Mouse (Mus musculus) heart, embryonic 11.5 days (tissue): ENCODE measurements around the gene 4931406P16Rik. TPM values are rescaled to one million over a fixed set of nuclear protein-coding genes. Genes with fewer than 3 reads are reported as not detected.

ENCODE experiments used
- ATAC-seq: fragments of 200-750 bp; cut with Nextera tagmentation; replicated peaks from 2 replicates; pipeline ENCODE4 v1.8.0; 2017; ENCODE audit warnings: moderate library complexity; ENCODE audit not compliant: insufficient number of reproducible peaks, low FRiP score, low TSS enrichment
- H3K27ac ChIP-seq: fragments of 300-500 bp; sonication (generic); 2 replicates; pipeline ENCODE4 v1.5.1; 2014; ENCODE audit warnings: mild to moderate bottlenecking, low read depth, low read length
- H3K27me3 ChIP-seq: fragments of 300-500 bp; sonication (generic); 2 replicates; pipeline ENCODE4 v1.6.1; 2014; ENCODE audit warnings: mild to moderate bottlenecking, low read length, mixed read lengths; ENCODE audit not compliant: control insufficient read depth, insufficient read depth
- H3K36me3 ChIP-seq: fragments of 300-500 bp; sonication (generic); 2 replicates; pipeline ENCODE4 v1.6.1; 2014; ENCODE audit warnings: mild to moderate bottlenecking, low read length, moderate library complexity, mixed read lengths; ENCODE audit not compliant: control insufficient read depth, insufficient read depth
- H3K4me1 ChIP-seq: fragments of 300-500 bp; sonication (generic); 2 replicates; pipeline ENCODE4 v1.6.1; 2014; ENCODE audit warnings: low read length; ENCODE audit not compliant: control insufficient read depth, insufficient read depth
- H3K4me2 ChIP-seq: fragments of 300-500 bp; sonication (generic); 2 replicates; pipeline ENCODE4 v1.6.1; 2014; ENCODE audit warnings: mild to moderate bottlenecking, moderate library complexity
- H3K4me3 ChIP-seq: fragments of 300-500 bp; sonication (generic); 2 replicates; pipeline ENCODE4 v1.5.1; 2014; ENCODE audit warnings: low read depth, low read length
- H3K9ac ChIP-seq: fragments of 300-500 bp; sonication (generic); 2 replicates; pipeline ENCODE4 v1.6.1; 2014; ENCODE audit warnings: mild to moderate bottlenecking, low read depth, low read length, moderate library complexity
- H3K9me3 ChIP-seq: fragments of 300-500 bp; sonication (generic); replicated peaks from 2 replicates; pipeline ENCODE4 v1.6.1; 2016; ENCODE audit warnings: low read length; ENCODE audit not compliant: control insufficient read depth
- WGBS: fragments of 180-500 bp; shearing (Covaris S2); extraction: QIAGEN DNeasy Blood & Tissue Kit; methylation state at CpG from one replicate; pipeline ENCODE4 v1.1.7; 2014; ENCODE audit not compliant: insufficient replicate concordance; 5-methylcytosine and 5-hydroxymethylcytosine counted together
- polyA plus RNA-seq: library from polyadenylated mRNA; unstranded; fragments of >200 nt; fragmentation: Nextera tagmentation; extraction: Ambion mirVana; gene quantifications from 2 replicates; pipeline ENCODE4 v1.2.1, GENCODE M21; 2014

4931406P16Rik gene
- polyA plus RNA-seq, 1 experiment from 2014 or later: 56.2 TPM

GRCm38 (mm10) chr7:34302651-34303050 is 10.7 kb downstream of the 4931406P16Rik start:
- Histone ChIP-seq H3K27me3 (no peaks in the 10 kb centered on the region), H3K27ac (peak overlapping the region; percentile 87), H3K4me1 (peaks cover 30% of the 10 kb centered on the region), H3K4me3 (no peak overlapping the region), H3K4me2 (no peak overlapping the region), H3K9ac (no peak overlapping the region), H3K36me3 (no peaks in the 10 kb centered on the region), H3K9me3 (no peaks in the 10 kb centered on the region)
- 62% methylated on average over 1 of the region's 1 CpGs for WGBS
- no peak for ATAC-seq

- no peak overlapping the region for H3K4me3 ChIP-seq
- H3K4me1 ChIP-seq: peaks cover 30% of the 10 kb centered on the region
- H3K9me3 ChIP-seq: no peaks in the 10 kb centered on the region
- no peak overlapping the region for H3K4me2 ChIP-seq
- WGBS: 68% methylated on average over 3 of the region's 3 CpGs
- no peak overlapping the region for H3K9ac ChIP-seq
- H3K27ac ChIP-seq: peak overlapping the region; percentile 87
- no peaks in the 10 kb centered on the region for H3K27me3 ChIP-seq
- no peaks in the 10 kb centered on the region for H3K36me3 ChIP-seq
- 0 out of 2 replicates have a peak, but pooled peaks have one; percentile 41 for ATAC-seq
These were observed 11.4 kb downstream of the 4931406P16Rik start for GRCm38 (mm10) chr7:34301952-34302351.

- Histone ChIP-seq H3K4me3 (no peak overlapping the region), H3K9ac (no peak overlapping the region), H3K36me3 (no peaks in the 10 kb centered on the region), H3K9me3 (no peaks in the 10 kb centered on the region), H3K4me2 (no peak overlapping the region), H3K27ac (no peak overlapping the region), H3K4me1 (peaks cover 16% of the 10 kb centered on the region), H3K27me3 (no peaks in the 10 kb centered on the region)
- 76% methylated on average over 2 of the region's 2 CpGs for WGBS
- ATAC-seq: no peak
These were observed 14.5 kb downstream of the 4931406P16Rik start for GRCm38 (mm10) chr7:34298818-34299217.

- Histone ChIP-seq H3K36me3 (no peaks in the 10 kb centered on the region), H3K9ac (no peak overlapping the region), H3K4me2 (no peak overlapping the region), H3K9me3 (no peaks in the 10 kb centered on the region), H3K4me1 (peaks cover 14% of the 10 kb centered on the region), H3K27me3 (no peaks in the 10 kb centered on the region), H3K27ac (no peak overlapping the region; the same call in 1 of the 2 replicates), H3K4me3 (no peak overlapping the region)
- no peak for ATAC-seq
- 79% methylated on average over 3 of the region's 3 CpGs for WGBS
These were observed 17.2 kb downstream of the 4931406P16Rik start for GRCm38 (mm10) chr7:34296124-34296523.

GRCm38 (mm10) chr7:34292633-34293032 is 20.7 kb downstream of the 4931406P16Rik start:
- no peak overlapping the region for H3K4me3 ChIP-seq
- no peak overlapping the region for H3K9ac ChIP-seq
- whole genome bisulfite sequencing: 90% methylated on average over 2 of the region's 2 CpGs
- H3K36me3 ChIP-seq: no peaks in the 10 kb centered on the region
- peaks cover 8% of the 10 kb centered on the region for H3K4me1 ChIP-seq
- H3K9me3 ChIP-seq: no peaks in the 10 kb centered on the region
- no peak for ATAC-seq
- H3K27ac ChIP-seq: no peak overlapping the region
- H3K4me2 ChIP-seq: no peak overlapping the region
- no peaks in the 10 kb centered on the region for H3K27me3 ChIP-seq

GRCm38 (mm10) chr7:34291265-34291664 is 22.1 kb downstream of the 4931406P16Rik start:
- Histone ChIP-seq H3K9ac (0 out of 2 replicates have a peak overlapping the region, but pooled peaks have one; percentile 28), H3K4me2 (no peak overlapping the region), H3K4me3 (no peak overlapping the region), H3K9me3 (no peaks in the 10 kb centered on the region), H3K27me3 (no peaks in the 10 kb centered on the region), H3K4me1 (peaks cover 8% of the 10 kb centered on the region), H3K36me3 (no peaks in the 10 kb centered on the region), H3K27ac (peak overlapping the region; percentile 36)
- ATAC-seq: no peak
- 58% methylated on average over 1 of the region's 1 CpGs for WGBS

GRCm38 (mm10) chr7:34290450-34291151 is 22.8 kb downstream of the 4931406P16Rik start:
- Histone ChIP-seq H3K36me3 (no peaks in the 10 kb centered on the region), H3K9ac (0 out of 2 replicates have a peak overlapping the region, but pooled peaks have one; percentile 28), H3K4me2 (no peak overlapping the region), H3K9me3 (no peaks in the 10 kb centered on the region), H3K27ac (peak overlapping the region; percentile 36), H3K27me3 (no peaks in the 10 kb centered on the region), H3K4me3 (no peak overlapping the region), H3K4me1 (peaks cover 4% of the 10 kb centered on the region)
- ATAC-seq: no peak

- no peak overlapping the region for H3K27ac ChIP-seq
- peaks cover 3% of the 10 kb centered on the region; the same call in 1 of the 2 replicates for H3K36me3 ChIP-seq
- no peak overlapping the region for H3K4me3 ChIP-seq
- WGBS: 95% methylated on average over 2 of the region's 2 CpGs
- H3K9me3 ChIP-seq: no peaks in the 10 kb centered on the region
- H3K4me2 ChIP-seq: no peak overlapping the region
- ATAC-seq: no peak
- no peak overlapping the region for H3K9ac ChIP-seq
- no peaks in the 10 kb centered on the region for H3K27me3 ChIP-seq
- peaks cover 1% of the 10 kb centered on the region; the same call in 1 of the 2 replicates for H3K4me1 ChIP-seq
These were observed 35.7 kb downstream of the 4931406P16Rik start for GRCm38 (mm10) chr7:34277656-34278055.

- ATAC-seq: no peak
- H3K27me3 ChIP-seq: no peaks in the 10 kb centered on the region
- H3K36me3 ChIP-seq: peaks cover 3% of the 10 kb centered on the region; the same call in 1 of the 2 replicates
- WGBS: 88% methylated on average over 3 of the region's 3 CpGs
- no peak overlapping the region for H3K27ac ChIP-seq
- H3K4me2 ChIP-seq: no peak overlapping the region
- no peak overlapping the region for H3K4me3 ChIP-seq
- no peak overlapping the region for H3K9ac ChIP-seq
- H3K4me1 ChIP-seq: peaks cover 4% of the 10 kb centered on the region; the same call in 1 of the 2 replicates
- no peaks in the 10 kb centered on the region for H3K9me3 ChIP-seq
These were observed 37.3 kb downstream of the 4931406P16Rik start for GRCm38 (mm10) chr7:34276066-34276465.
